Mouse (Mus musculus): ENCODE measurements around the gene Olfr1046. TPM values are rescaled to one million over a fixed set of nuclear protein-coding genes. Genes with fewer than 3 reads are reported as not detected.
"Not testable (repeated sequence)": the region's sequence is repeated elsewhere in the genome, so short reads cannot be mapped to it uniquely, and the experiment has no call there.

The Olfr1046 gene
- polyA plus RNA-seq, 1 experiment from 2014 or later, result not detected

GRCm38 (mm10) chr2:86175422-86175821 is 43.7 kb downstream of the Olfr1046 start:
- not testable (repeated sequence) for H3K36me3 ChIP-seq (ENCODE audit: control insufficient read depth, insufficient read depth, low read length); H3K27me3 ChIP-seq (ENCODE audit: control insufficient read depth, insufficient read depth, low read length); H3K9me3 ChIP-seq (ENCODE audit: control insufficient read depth, low read length); H3K4me1 ChIP-seq (replicated peaks; ENCODE audit: control insufficient read depth, insufficient read depth, low read length); H3K27ac ChIP-seq (ENCODE audit: low read depth, low read length); H3K4me2 ChIP-seq (ENCODE audit: low read depth, low read length, severe bottlenecking); DNase-seq (ENCODE audit: low spot score); H3K9ac ChIP-seq (ENCODE audit: low read length); ATAC-seq (replicated peaks; ENCODE audit: low FRiP score); H3K4me3 ChIP-seq (ENCODE audit: low read depth, low read length)
- 89% methylated on average over 7 of the region's 7 CpGs for WGBS

- no peaks in the 10 kb centered on the region for H3K9me3 ChIP-seq (ENCODE audit: control insufficient read depth, low read length)
- no peak for DNase-seq (ENCODE audit: low spot score)
- H3K4me1 ChIP-seq (replicated peaks; ENCODE audit: control insufficient read depth, insufficient read depth, low read length), result no peaks in the 10 kb centered on the region
- no peaks in the 10 kb centered on the region for H3K36me3 ChIP-seq (ENCODE audit: control insufficient read depth, insufficient read depth, low read length)
- 83% methylated on average over 2 of the region's 2 CpGs for whole genome bisulfite sequencing
- H3K4me3 ChIP-seq (ENCODE audit: low read depth, low read length), result no peak within 1 kb of the TSS
- no peak within 1 kb of the TSS for H3K27ac ChIP-seq (ENCODE audit: low read depth, low read length)
- H3K9ac ChIP-seq (ENCODE audit: low read length), result no peak within 1 kb of the TSS
- no peak for ATAC-seq (replicated peaks; ENCODE audit: low FRiP score)
- no peaks in the 10 kb centered on the region for H3K27me3 ChIP-seq (ENCODE audit: control insufficient read depth, insufficient read depth, low read length)
- H3K4me2 ChIP-seq (ENCODE audit: low read depth, low read length, severe bottlenecking), result no peak within 1 kb of the TSS
These were observed 51.7 kb downstream of the Olfr1046 start, which contains the start of gene Olfr1043 for GRCm38 (mm10) chr2:86167422-86167821. Gene Olfr1043 (minus strand): TSS chr2:86167522.

Other genes with a start within 250 kb of the Olfr1046 start
- not detected in 2 replicates for gene Olfr1029, start 245.4 kb downstream of the Olfr1046 start, polyA plus RNA-seq (2014; fragmentation: Nextera tagmentation; extraction: Ambion mirVana)
- gene Olfr1030, start 240.0 kb downstream of the Olfr1046 start, polyA plus RNA-seq (2014; fragmentation: Nextera tagmentation; extraction: Ambion mirVana), result not detected in 2 replicates
- not detected in 2 replicates for gene Olfr1031, start 229.0 kb downstream of the Olfr1046 start, polyA plus RNA-seq (2014; fragmentation: Nextera tagmentation; extraction: Ambion mirVana)
- gene Olfr1032, start 213.8 kb downstream of the Olfr1046 start, polyA plus RNA-seq (2014; fragmentation: Nextera tagmentation; extraction: Ambion mirVana), result not detected in 2 replicates
- gene Olfr1033, start 198.7 kb downstream of the Olfr1046 start, polyA plus RNA-seq (2014; fragmentation: Nextera tagmentation; extraction: Ambion mirVana), result not detected in 2 replicates
- gene Olfr1034, start 173.5 kb downstream of the Olfr1046 start, polyA plus RNA-seq (2014; fragmentation: Nextera tagmentation; extraction: Ambion mirVana), result not detected in 2 replicates
- not detected in 2 replicates for gene Olfr1036, start 145.3 kb downstream of the Olfr1046 start, polyA plus RNA-seq (2014; fragmentation: Nextera tagmentation; extraction: Ambion mirVana)
- gene Olfr1037, start 131.9 kb downstream of the Olfr1046 start, polyA plus RNA-seq (2014; fragmentation: Nextera tagmentation; extraction: Ambion mirVana), result not detected in 2 replicates
- gene Olfr1039, start 83.4 kb downstream of the Olfr1046 start, polyA plus RNA-seq (2014; fragmentation: Nextera tagmentation; extraction: Ambion mirVana), result not detected in 2 replicates
- gene Olfr1040, start 72.6 kb downstream of the Olfr1046 start, polyA plus RNA-seq (2014; fragmentation: Nextera tagmentation; extraction: Ambion mirVana), result not detected in 2 replicates
- gene Olfr1042, start 57.5 kb downstream of the Olfr1046 start, polyA plus RNA-seq (2014; fragmentation: Nextera tagmentation; extraction: Ambion mirVana), result not detected in 2 replicates
- not detected in 2 replicates for gene Olfr1043, start 51.8 kb downstream of the Olfr1046 start, polyA plus RNA-seq (2014; fragmentation: Nextera tagmentation; extraction: Ambion mirVana)
- gene Olfr1044, start 41.5 kb downstream of the Olfr1046 start, polyA plus RNA-seq (2014; fragmentation: Nextera tagmentation; extraction: Ambion mirVana), result not detected in 2 replicates
- not detected in 2 replicates for gene Olfr52, start 33.6 kb downstream of the Olfr1046 start, polyA plus RNA-seq (2014; fragmentation: Nextera tagmentation; extraction: Ambion mirVana)
- not detected in 2 replicates for gene Olfr1045, start 16.3 kb downstream of the Olfr1046 start, polyA plus RNA-seq (2014; fragmentation: Nextera tagmentation; extraction: Ambion mirVana)
- gene Olfr1047, start 12.1 kb upstream of the Olfr1046 start, polyA plus RNA-seq (2014; fragmentation: Nextera tagmentation; extraction: Ambion mirVana), result not detected in 2 replicates
- not detected in 2 replicates for gene Olfr1048, start 21.0 kb upstream of the Olfr1046 start, polyA plus RNA-seq (2014; fragmentation: Nextera tagmentation; extraction: Ambion mirVana)
- gene Olfr1049, start 39.0 kb upstream of the Olfr1046 start, polyA plus RNA-seq (2014; fragmentation: Nextera tagmentation; extraction: Ambion mirVana), result not detected in 2 replicates
- not detected in 2 replicates for gene Olfr1051, start 59.8 kb upstream of the Olfr1046 start, polyA plus RNA-seq (2014; fragmentation: Nextera tagmentation; extraction: Ambion mirVana)
- not detected in 2 replicates for gene Olfr1052, start 73.1 kb upstream of the Olfr1046 start, polyA plus RNA-seq (2014; fragmentation: Nextera tagmentation; extraction: Ambion mirVana)
- gene Olfr1053, start 96.0 kb upstream of the Olfr1046 start, polyA plus RNA-seq (2014; fragmentation: Nextera tagmentation; extraction: Ambion mirVana), result not detected in 2 replicates
- gene Olfr1054, start 116.1 kb upstream of the Olfr1046 start, polyA plus RNA-seq (2014; fragmentation: Nextera tagmentation; extraction: Ambion mirVana), result not detected in 2 replicates
- not detected in 2 replicates for gene Olfr1055, start 131.0 kb upstream of the Olfr1046 start, polyA plus RNA-seq (2014; fragmentation: Nextera tagmentation; extraction: Ambion mirVana)
- gene Olfr1056, start 143.2 kb upstream of the Olfr1046 start, polyA plus RNA-seq (2014; fragmentation: Nextera tagmentation; extraction: Ambion mirVana), result not detected in 2 replicates
- gene Olfr1057, start 159.1 kb upstream of the Olfr1046 start, polyA plus RNA-seq (2014; fragmentation: Nextera tagmentation; extraction: Ambion mirVana), result not detected in 2 replicates
- gene Olfr1058, start 169.2 kb upstream of the Olfr1046 start, polyA plus RNA-seq (2014; fragmentation: Nextera tagmentation; extraction: Ambion mirVana), result not detected in 2 replicates
- gene Olfr1061, start 194.7 kb upstream of the Olfr1046 start, polyA plus RNA-seq (2014; fragmentation: Nextera tagmentation; extraction: Ambion mirVana), result not detected in 2 replicates
- not detected in 2 replicates for gene Olfr1062, start 207.4 kb upstream of the Olfr1046 start, polyA plus RNA-seq (2014; fragmentation: Nextera tagmentation; extraction: Ambion mirVana)
- not detected in 2 replicates for gene Olfr1065, start 231.3 kb upstream of the Olfr1046 start, polyA plus RNA-seq (2014; fragmentation: Nextera tagmentation; extraction: Ambion mirVana)
- gene Olfr1066, start 237.0 kb upstream of the Olfr1046 start, polyA plus RNA-seq (2014; fragmentation: Nextera tagmentation; extraction: Ambion mirVana), result not detected in 2 replicates

Data from forebrain, embryonic 11.5 days (tissue).